Comparison of ENCODE assay signal across 10 mouse cellular contexts in the genomic region with DNA sequence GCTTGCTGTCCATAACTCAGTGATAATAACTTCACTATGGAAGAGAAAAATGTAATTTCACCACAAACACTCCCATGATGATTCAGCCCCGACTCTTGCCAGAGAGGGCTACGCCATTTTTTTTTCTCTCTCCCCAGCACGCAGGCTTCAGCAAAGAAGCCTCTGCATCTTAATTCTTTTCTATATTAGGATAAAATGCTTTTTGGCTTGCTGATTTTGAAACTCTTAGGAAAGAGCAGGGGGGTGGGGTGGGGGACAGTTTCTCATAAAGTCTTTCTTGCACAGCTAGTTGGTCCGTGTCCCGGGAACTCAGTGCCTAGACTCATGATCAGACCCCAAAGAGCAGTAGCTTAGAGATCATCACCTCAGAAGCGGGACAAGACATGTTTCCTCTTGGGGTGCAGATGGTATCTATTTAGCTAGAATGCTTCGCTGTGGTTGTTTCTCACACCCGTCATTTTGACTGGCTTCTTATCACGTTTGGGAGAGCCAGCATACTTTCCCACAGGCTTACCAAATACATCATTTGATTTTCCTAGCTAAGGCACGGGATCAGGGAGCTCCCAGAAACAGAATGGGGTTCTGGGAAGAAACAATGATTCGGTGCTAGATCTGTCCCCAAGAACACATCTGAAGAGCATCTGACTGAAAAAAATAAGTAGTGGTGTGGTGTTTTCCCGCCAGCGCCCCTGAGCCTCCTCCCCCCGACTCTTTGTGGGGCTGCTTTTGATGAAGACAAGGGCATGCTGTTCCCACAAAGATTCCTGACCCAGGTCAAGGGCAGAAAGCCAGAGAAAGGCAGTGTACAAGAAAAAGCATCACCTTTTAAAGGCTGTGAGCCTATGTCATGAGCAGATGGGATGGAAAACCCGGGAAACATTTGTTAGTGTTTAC.
DNase-seq lines count a peak whose midpoint lies in the region; ATAC-seq and TF ChIP-seq lines count a peak whose summit lies in the region.
"Had no signal": no experiment of that assay in that cellular context is flagged by ENCODE, and none has a peak within 500 bp of the region (broad histone marks: within the 10 kb centered on the region; RNA-seq: fewer than 3 reads in every experiment).

No protein-coding gene starts in this region.

- ATAC-seq in heart, embryonic 15.5 days (replicated peaks; ENCODE audit: insufficient number of reproducible peaks, insufficient read depth, low FRiP score, low read depth), result no peak

- intact Hi-C loops in gastrocnemius, adult 2 months (cut with DNase I), result no loop called here

- H3K9ac ChIP-seq in heart, embryonic 15.5 days, result no peak overlapping the region

- TF ChIP-seq CTCF in gastrocnemius, adult 2 months (IDR thresholded peaks at IDR 0.05), result no peak

- no peaks in the 10 kb centered on the region for H3K9me3 ChIP-seq in heart, embryonic 15.5 days (replicated peaks)

- DNase-seq in gastrocnemius, adult 2 months, result no peak
- no peak for DNase-seq in gastrocnemius, postnatal 10 days
- peak; percentile 21 for DNase-seq in adipocyte (ENCODE audit: low spot score)
- DNase-seq in lung, postnatal 4 days, result peak; percentile 27 to 30
- no peak for DNase-seq in cerebellum, adult 9-11 months
- no peak for DNase-seq in right cerebral cortex, postnatal 36 days (ENCODE audit: low spot score in 2 of 2)
- DNase-seq in kidney, adult 9 months, result no peak

- WGBS in heart, embryonic 15.5 days, result 42% methylated on average over 15 of the region's 15 CpGs

- no peaks in the 10 kb centered on the region for H3K27me3 ChIP-seq in heart, embryonic 15.5 days

- H3K36me3 ChIP-seq in heart, embryonic 15.5 days, result no peaks in the 10 kb centered on the region

- H3K4me3 ChIP-seq in gastrocnemius, adult 2 months, result peak overlapping the region; percentile 43
- H3K4me3 ChIP-seq in heart, embryonic 15.5 days, result peak overlapping the region; percentile 7; the same call in 1 of the 2 replicates
- H3K4me3 ChIP-seq: erythroblast, embryonic 14.5 days; myocyte had no signal

- H3K4me1 ChIP-seq in heart, embryonic 15.5 days (replicated peaks), result peaks cover 6% of the 10 kb centered on the region

- peak overlapping the region; percentile 42 for H3K4me2 ChIP-seq in heart, embryonic 15.5 days

- peak overlapping the region; percentile 63 for H3K27ac ChIP-seq in gastrocnemius, adult 2 months
- peak overlapping the region; percentile 74 for H3K27ac ChIP-seq in heart, embryonic 15.5 days

Comparison
In these comparisons a context has a peak if more than half of its experiments do, and no peak if none do; other contexts are left out.
1. DNase-seq: peak in adipocyte (single experiment) and lung, postnatal 4 days (2 of 2); none in gastrocnemius, adult 2 months (single experiment), gastrocnemius, postnatal 10 days (single experiment), cerebellum, adult 9-11 months (single experiment), right cerebral cortex, postnatal 36 days (0 of 2) and kidney, adult 9 months (single experiment).